Mouse (Mus musculus) liver (tissue): Measurements from ENCODE around the gene Clec2g.
"Not testable (repeated sequence)": the region's sequence is repeated elsewhere in the genome, so short reads cannot be mapped to it uniquely, and the experiment has no call there.

Source experiments
- DNase-seq: peaks from one replicate; pipeline ENCODE4 v3.0.0-alpha.2; 2020; ENCODE audit warnings: mixed read lengths

The Clec2g gene

DNA sequence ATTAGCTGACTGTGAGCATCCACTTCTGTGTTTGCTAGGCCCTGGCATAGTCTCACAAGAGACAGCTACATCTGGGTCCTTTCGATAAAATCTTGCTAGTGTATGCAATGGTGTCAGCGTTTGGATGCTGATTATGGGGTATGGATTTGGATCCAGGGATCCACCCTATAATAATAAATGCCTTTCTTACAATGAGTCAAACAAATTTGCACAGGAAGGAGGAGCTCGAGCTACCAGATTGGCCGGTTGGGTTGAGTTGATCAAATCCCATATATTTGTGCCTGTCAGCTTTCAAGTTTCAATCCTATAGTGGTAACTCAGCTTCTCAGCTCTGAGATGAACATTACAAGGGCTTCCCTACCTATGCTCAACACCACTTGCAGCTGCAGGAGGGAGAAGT, at the start of gene Clec2g:
Gene Clec2g, plus strand, starts transcription at position 301 of the 400 bp plus-strand sequence.
- DNase-seq: not testable (repeated sequence)

- not testable (repeated sequence) for DNase-seq
Observed at GRCm38 (mm10) chr6:128887091-128887790, 46.9 kb upstream of the Clec2g start, which contains the start of gene Clec2i. TSS of gene Clec2i (plus strand) at chr6:128887588.

GRCm38 (mm10) chr6:128888834-128889233, 45.3 kb upstream of the Clec2g start:
- no peak for DNase-seq

GRCm38 (mm10) chr6:128890948-128891355, 43.2 kb upstream of the Clec2g start, which contains the start of gene BC035044:
TSS of gene BC035044 (minus strand) at chr6:128891126.
- no peak for DNase-seq

DNA sequence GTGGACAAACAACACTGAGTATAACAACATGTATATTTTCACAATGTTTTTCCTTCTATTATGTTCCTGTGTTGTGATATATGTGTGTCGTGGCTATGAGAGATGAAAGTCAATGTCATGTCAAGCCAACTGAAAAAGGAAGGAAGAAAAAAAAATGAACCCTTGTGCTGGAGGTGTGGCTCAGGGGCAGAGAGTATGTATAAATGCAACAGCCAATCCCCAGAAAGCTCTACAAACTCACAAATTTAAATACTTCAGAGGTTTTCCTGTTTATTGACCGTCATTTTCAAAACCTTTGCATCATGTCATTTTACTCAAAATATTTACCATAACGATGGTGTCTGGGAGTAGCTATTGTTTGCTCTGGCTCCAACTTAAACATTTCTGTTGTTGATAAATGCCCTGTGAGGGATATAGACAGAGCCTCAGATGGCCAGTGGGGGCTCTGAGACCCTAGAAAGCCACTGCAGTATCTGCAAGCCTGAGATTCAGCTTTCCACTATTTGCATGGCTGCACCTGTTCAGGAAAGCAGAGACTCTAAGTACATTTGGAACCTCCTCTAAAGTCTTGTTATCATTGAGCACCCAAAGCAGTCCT, 38.7 kb upstream of the Clec2g start:
- no peak for DNase-seq

DNA sequence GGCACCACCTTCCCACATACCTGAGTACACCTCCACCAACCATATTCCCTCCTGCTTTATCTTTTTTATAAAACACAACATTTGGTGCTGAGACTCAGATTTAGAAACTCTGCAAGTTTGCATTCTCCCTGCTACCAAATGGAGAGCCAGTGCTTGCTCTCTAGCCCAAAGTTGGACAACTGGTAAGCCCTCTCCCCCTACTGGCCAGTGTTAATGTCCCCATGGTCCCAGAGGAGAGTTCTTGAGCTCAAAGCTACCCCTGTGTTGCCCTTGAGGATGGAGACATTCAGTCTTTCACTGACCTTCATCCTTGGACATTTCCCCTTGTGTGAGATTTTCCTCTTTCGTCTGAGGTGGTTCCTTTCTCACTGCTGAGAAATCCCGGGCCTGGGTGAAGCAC, 34.1 kb upstream of the Clec2g start:
- DNase-seq: no peak

DNA sequence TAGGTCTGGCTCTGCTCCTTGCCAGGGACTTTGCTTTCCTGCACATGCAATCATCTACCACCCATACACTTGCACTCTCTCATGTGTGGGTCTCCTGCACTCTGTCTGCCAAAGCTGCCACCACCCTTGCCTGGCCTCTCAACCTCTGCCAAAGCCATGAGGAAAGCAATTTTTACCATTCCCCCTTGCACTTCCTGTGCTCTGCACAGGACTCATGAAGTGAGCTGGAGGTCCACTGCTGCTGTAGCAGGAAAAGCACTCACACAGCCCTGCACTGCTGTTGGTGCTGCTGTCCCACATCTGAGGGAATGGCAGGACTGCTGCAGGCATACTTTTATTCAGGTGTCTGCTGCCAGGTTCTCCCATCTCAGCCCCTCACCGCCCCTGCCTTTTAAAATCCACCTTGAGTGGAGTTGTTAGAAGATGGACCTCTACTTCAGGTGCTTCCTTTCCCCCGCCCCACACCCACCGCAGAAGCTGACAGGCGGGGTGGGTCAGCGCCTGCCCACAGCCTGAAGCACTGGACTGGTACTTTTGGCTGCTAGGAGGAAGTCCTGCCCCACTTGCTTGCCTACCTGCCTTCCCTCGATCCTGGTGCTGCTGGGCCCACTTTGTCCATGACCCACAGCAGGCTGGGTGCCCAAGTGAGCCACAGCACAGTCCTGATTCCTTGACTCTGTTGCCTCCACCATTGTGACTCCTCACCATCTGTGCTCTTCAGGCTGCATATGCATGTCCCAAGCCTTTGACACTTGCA, 33.2 kb upstream of the Clec2g start:
- DNase-seq: not testable (repeated sequence)

DNA sequence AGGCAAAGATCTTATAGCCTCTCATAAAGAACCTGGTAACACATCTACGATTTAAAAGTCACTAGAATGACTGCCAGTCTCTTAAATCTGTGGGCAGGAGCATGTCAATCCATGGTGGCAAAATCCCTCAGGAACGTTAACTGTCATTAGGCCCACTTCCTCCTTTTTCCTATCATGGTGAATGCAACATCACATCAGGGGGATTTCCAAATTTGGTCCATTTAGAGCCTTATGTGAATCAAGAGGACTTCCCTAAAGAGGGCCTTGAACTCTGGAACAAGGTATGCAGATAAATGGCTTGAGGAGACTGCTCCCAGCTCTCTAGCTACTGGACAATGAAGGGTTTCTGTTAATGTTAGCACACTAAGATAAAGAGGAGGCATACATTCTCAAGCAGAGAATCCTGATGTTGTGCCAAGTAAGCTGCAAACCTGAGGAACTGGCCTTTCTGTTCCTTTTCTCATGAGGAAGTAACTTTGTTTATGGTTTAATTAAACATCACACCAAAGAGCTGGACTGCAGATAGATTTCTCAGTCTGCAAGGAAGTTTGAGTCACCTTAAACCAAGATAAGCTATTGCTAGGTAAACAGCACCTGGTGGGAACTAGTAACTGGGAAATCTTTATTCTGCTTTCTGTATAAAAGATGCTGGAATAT, 20.5 kb upstream of the Clec2g start:
- DNase-seq: no peak

GRCm38 (mm10) chr6:128917322-128917721, 16.9 kb upstream of the Clec2g start:
- DNase-seq: no peak

GRCm38 (mm10) chr6:128933050-128933449, 1.1 kb upstream of the Clec2g start:
- no peak for DNase-seq

DNA sequence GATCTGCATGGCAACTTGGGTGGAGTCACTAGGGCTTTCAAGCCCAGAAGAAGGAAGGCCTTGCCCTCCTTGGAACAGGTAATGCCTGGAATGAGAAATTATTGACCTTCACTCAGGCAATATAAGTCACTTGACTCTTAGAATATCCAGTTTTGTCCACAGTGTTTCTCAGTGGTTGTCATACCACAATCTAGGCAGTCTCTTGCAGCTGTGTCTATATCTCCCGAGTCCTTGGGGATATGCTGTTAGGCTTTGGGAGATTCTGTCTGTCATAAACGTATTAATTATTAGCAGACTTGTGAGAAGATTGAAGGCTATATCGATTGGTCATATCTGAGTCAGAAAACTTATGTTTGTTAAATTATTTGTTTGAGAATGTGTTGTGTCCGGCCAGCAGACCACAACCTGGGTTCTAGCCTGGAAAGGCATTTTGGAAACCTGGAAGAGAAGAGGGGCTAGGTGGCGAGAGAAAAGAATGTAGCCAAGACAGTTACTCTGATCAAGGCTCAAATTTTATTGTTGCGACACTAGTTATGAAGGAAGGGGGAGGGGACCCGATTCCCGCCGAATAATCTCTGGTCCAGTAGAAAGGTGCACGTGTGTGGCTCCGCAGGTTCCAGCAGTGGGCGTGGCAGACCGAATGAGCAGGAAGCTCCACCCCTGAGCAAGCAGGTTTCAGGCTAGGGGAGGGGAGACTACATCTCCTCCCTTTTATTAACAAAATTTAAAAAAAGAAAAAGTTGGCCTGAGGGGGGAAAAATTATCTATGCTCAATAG, 1.9 kb downstream of the Clec2g start:
- DNase-seq: not testable (repeated sequence)

- DNase-seq: no peak
Observed at GRCm38 (mm10) chr6:128941646-128942421, 7.7 kb downstream of the Clec2g start.

DNA sequence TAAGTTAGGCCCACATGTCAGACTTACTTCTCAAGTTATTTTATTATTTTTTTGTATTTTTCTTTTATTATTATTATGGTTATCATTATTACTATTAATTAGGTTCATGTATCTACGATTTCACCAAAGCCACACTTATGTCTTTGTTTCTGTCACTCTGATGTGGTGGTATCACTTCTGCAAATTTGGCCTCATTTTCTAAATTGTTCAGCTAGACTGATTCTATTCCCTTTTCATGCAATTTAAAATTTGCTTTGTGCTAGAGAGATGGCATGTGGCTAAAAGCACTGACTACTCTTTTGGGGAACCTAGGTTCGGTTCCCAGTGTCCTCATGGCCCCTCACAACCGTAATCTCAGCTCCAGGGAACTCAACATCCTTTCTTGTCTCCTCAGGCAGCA, 11.4 kb downstream of the Clec2g start:
- no peak for DNase-seq

DNA sequence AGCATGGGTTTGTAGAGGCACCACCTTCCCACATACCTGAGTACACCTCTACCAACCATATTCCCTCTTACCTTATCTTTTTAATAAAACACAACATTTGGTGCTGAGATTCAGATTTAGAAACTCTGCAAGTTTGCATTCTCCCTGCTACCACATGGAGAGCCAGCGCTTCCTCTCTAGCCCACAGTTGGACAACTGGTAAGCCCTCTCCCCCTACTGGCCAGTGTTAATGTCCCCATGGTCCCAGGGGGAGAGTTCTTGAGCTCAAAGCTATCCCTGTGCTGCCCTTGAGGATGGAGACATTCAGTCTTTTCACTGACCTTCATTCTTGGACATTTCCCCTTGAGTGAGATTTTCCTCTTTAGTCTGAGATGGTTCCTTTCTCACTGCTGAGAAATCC, 26.9 kb downstream of the Clec2g start:
- DNase-seq: no peak

DNA sequence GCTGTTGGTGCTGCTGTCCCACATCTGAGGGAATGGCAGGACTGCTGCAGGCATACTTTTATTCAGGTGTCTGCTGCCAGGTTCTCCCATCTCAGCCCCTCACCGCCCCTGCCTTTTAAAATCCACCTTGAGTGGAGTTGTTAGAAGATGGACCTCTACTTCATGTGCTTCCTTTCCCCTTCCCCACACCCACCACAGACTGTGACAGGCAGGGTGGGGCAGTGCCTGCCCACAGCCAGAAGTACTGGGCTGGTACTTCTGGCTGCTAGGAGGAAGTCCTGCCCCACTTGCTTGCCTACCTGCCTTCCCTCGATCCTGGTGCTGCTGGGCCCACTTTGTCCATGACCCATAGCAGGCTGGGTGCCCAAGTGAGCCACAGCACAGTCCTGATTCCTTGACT, 27.9 kb downstream of the Clec2g start:
- DNase-seq: not testable (repeated sequence)

- no peak for DNase-seq
Observed at GRCm38 (mm10) chr6:128964519-128964918, 30.3 kb downstream of the Clec2g start.

DNA sequence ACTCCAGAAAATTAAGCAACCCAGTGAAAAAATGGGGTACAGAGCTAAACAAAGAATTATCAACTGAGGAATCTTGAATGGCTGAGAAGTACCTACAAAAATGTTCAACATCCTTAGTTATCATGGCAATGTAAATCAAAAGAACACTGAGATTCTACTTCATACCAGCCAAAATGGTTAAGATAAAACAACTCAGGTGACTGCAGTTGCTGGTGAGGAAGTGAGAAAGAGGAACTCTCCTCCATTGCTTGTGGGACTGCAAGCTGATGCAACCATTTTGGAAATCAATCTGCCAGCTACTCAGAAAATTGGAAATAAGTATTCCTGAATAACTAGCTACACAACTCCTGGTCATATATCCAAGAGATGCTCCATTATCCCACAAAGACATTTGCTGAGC, 34.3 kb downstream of the Clec2g start:
- DNase-seq: no peak

GRCm38 (mm10) chr6:128969741-128970140, 35.6 kb downstream of the Clec2g start:
- DNase-seq: no peak

- DNase-seq: not testable (repeated sequence)
Observed at GRCm38 (mm10) chr6:128970508-128971393, 36.6 kb downstream of the Clec2g start.

GRCm38 (mm10) chr6:128971394-128972039, 37.3 kb downstream of the Clec2g start:
- no peak for DNase-seq
